Mouse (Mus musculus) heart, adult 9 months (tissue): Measurements from ENCODE around the gene Gng10.

Source experiments
- DNase-seq, 2 experiments: peaks; one replicate each; pipeline ENCODE4 v3.0.0; 2022; ENCODE audit warnings: low spot score in 2 of 2

The Gng10 gene

GRCm38 (mm10) chr4:59034918-59035785, at the start of gene Gng10:
Gene Gng10, plus strand, starts transcription at chr4:59035088.
- DNase-seq = peak; percentile 53 to 62

- DNase-seq = peak; percentile 31 to 66
Observed at GRCm38 (mm10) chr4:58985157-58985648, 49.7 kb upstream of the Gng10 start.

GRCm38 (mm10) chr4:58986540-58987190, 48.2 kb upstream of the Gng10 start, which contains the start of gene Ptgr1:
Gene Ptgr1, minus strand, starts transcription at chr4:58987119.
- peak; percentile 70 to 81 for DNase-seq

DNA sequence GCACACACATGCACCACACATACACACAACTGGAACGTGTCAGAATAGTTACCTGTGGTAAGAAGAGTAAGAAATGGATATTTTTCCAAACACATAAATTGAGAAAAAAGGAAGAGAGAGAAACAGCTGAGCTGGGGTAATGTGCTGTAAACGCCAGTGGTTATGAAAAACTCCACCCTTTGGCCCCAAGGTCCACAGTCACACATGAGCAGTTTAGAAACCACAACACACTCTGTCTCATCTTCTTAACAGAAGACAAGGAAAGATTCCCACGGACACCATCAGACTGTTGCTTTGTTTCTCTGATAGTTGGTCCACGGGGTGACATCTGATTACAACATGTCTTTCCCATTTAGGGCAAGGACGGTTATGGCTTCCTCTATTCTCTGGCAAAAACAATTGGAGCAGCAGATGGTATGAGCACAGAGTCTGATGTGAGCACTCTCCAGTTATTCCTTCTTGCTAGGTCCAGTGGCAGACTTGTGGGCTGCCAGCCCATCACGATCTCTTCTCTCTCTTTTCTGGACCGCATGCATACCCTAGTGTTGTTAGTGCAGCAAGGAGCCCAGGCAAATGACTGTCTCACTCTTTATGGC, 45.5 kb upstream of the Gng10 start:
- no peak for DNase-seq

DNA sequence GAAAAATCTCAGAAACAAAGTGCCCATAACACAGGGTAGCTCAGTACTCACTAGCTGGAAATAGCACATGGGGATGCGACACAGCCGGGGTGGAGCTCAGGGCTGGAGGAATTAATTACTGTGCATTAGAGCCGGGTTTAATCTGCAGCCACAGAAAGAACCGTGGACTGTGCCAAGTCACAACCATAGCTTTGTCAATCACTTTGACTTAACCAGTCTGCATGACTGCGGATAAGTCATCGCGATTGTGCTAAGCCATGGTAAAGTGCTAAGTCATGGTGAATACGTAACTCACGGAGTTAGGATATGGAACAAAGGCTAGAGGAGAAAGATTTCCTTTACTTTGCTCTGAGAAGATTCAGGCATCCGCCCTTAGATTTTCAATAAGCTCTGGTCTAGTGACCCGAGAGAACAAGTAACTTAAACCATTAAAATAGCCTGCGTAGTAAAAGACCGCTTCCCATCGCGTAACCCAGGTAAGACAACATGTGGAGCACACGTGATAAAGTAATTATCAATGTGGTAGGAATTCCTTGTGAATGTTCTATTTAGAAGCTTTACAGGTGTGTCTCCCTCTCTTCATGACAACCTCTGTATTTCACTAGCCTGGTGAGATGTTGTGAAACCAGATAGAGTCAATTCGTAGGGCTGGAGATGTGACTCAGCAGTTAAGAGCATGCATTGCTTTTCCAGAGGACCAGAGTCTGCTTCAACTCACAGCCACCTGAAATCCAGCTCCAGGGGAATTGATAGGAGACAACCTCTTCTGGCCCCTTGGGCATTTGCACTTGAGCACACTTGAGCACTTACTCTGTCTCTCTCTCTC, 44.1 kb upstream of the Gng10 start:
- no peak for DNase-seq

- DNase-seq = no peak
Observed at GRCm38 (mm10) chr4:58992195-58992594, 42.7 kb upstream of the Gng10 start.

GRCm38 (mm10) chr4:58994762-58995161, 40.1 kb upstream of the Gng10 start, which contains the start of gene Dnajc25:
Gene Dnajc25, plus strand, starts transcription at chr4:58995062.
- no peak for DNase-seq

DNA sequence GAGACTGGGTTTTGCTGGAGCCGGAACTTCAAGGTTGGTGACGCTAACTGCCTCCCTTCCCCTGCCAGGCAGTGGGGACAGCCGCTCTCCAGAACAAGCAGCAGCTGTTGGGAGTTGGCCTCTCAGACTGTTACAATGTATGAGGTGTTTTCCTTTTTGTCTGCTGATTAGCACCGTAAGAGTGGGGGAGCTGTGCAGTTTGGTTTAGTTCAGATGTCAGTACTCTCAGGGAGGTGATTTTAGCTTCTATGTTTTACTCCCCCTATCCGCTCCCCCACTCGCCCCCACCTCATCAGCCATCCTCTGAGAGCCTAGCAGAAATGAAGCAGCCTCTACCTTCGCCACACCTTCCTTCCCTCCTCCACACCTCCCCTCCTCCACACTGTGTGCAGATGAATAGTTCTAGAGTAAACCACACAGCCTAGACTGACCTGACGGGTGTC, 39.6 kb upstream of the Gng10 start:
- DNase-seq = no peak

GRCm38 (mm10) chr4:58997081-58997480, 37.8 kb upstream of the Gng10 start:
- no peak for DNase-seq

GRCm38 (mm10) chr4:58998688-58999087, 36.2 kb upstream of the Gng10 start:
- DNase-seq = no peak

DNA sequence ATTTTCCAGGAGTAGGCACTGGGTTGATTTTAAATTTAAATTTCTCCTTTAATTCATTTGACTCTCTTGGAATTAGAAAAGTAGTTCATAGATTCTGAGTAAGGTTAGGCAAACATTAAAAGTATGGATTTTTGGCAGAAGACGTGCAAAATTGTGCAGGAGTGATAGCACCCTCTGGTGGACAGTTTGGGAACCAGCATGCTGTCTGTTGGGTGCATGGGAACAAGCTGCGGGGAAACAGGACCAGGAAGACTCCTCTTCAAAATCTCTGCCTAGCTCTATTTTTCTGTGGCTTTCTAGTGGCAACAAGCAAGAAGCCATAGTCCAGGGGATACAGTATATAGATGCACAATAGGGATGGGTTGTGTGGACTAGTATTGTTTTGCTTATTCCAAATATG, 35.2 kb upstream of the Gng10 start:
- peak; percentile 15 to 68 for DNase-seq

DNA sequence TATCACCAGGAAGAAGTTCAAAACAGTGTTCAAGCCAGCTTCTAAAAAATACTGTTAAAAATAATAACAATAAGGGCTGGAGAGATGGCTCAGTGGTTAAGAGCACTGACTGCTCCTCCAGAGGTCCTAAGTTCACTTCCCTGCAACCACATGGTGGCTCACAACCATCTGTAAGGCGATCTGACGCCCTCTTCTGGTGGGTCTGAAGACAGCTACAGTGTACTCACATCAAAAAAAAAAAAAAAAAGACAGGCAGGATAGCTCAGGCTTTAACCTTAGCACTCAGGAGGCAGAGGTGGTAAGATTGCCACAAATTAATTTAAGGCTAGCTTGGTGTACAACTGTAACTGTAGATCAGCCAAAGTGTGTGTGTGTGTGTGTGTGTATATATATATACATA, 34.3 kb upstream of the Gng10 start:
- no peak for DNase-seq

- peak; percentile 92 to 93 for DNase-seq
Observed at GRCm38 (mm10) chr4:59002948-59003805, 31.7 kb upstream of the Gng10 start, which contains the start of gene Gm20503. Gene Gm20503, plus strand, starts transcription at chr4:59003210.

DNA sequence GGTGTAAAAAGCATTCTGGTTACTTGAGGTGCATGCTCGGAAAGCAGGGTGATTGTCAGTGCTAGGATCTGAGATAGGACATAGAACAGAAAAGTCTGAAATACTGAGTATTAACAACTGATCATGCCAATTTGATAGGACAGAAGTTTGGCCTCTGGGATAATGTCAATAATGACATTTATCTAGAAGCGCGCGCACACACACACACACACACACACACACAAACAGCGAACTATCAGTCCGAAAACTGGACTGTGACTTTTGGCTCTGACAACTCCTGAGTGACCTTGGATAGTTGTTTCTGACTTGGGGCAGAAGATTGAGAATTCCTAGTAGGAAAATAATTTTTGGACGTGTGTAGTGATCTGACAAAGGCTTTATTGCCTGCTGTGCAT, 31.1 kb upstream of the Gng10 start:
- no peak for DNase-seq

DNA sequence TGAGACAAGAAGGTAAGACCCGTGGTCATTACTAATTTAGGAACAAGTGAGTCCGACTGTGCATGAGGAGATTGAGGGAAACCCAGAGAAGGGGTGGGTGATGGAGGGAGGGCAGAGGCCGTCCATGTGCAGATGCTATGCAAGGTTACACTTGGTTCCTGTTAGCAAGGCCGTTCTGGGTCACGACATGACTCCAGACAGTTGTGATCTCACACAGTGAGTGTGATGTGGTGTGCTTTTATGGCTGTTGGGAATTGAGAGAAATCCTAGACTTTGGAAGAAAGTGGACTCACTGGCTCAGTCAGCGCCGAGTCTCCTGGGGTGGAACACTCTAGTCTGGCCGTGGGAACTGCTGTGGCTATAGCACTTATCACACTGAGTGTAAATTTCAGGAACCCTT, 28.7 kb upstream of the Gng10 start:
- no peak for DNase-seq

DNA sequence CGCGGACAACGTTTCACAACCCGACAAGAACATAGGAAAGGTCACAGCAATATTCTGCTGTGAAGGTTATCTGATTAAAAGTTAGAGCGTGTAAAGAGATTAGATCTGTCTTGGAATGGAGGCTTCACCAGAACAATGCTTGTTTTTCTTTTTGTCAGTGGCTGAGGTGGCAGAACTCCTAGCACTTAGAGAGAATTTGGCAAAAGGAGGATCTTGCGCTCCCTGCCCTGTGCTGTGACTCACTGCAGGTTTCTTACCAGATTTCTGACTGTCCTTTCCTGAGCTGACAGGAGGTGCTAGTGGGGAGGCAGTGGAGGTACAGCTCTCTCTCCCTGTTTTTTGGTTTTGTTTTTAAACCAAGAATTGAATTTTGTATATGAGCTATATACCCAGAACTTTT, 27.9 kb upstream of the Gng10 start:
- DNase-seq = no peak

DNA sequence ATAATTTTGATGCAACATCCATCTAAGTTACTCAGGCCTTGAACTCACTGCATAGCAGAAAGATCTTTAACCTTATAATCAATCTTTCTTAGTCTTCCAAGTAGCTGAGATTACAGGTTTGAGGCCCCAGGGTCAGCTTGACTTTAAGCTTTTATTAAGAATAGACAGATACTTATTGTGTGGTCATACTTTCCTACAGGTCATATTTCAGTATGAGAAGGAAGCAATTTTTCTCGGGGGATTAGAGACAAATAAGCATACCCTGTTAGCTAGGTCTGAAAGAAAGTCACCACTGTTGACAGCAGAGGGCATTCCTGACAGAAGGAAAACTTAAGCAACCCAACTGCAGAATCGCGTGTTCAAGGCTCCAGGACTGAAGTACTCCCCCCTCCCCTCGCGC, 26.9 kb upstream of the Gng10 start:
- DNase-seq = no peak

DNA sequence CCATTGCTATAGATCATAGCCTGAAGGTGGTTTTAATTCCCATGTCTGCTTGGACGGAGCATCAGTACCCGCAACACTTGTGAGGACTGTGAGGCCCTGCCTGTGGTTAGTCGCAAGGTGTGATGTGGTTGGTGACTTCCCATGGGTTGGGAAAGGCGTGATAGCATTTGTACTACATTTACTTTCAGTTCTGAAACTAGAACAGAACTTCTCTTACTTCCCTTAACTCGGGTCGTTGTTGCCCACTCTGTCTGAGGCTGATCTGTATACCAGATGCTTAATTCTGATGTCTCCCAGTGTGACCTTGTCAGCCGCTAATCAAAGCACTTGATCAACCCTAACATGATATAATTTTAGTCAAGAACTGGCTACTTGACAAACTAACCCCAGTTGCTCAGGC, 25.7 kb upstream of the Gng10 start:
- no peak for DNase-seq

GRCm38 (mm10) chr4:59009696-59010095, 25.2 kb upstream of the Gng10 start:
- DNase-seq = no peak

- no peak for DNase-seq
Observed at GRCm38 (mm10) chr4:59011446-59011845, 23.4 kb upstream of the Gng10 start.
